Mouse (Mus musculus): Measurements from ENCODE around the gene Sept10.

DNA sequence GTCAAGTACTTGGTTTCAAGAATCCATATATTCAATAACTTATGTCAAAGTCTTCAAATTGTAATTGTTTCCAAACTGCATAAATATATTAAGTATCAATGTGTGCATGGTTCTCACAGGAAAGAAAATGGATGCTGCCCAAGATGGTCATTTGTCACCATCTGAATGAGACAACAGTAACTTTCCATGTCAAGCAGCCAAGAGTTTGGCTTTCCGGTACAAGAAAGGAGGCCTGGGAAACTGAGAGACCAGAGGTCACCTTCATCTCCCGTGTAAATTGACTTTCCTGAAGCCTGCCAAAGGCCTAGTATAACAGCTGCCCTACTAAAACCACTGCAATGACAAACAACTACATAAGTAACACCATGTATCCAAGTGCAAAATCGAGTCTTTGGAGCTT, 39.3 kb downstream of the Sept10 start:
- no peak for TF ChIP-seq CTCF (IDR thresholded peaks at IDR 0.05; ENCODE audit: low read depth)
- no peak for TF ChIP-seq EP300 (IDR thresholded peaks at IDR 0.05; ENCODE audit: low read depth)

Measured in liver, embryonic 14.5 days (tissue).